Mouse (Mus musculus) left cerebral cortex, postnatal 4 days (tissue): ENCODE data around the gene Mapkapk2. TPM values are rescaled to one million over a fixed set of nuclear protein-coding genes. Genes with fewer than 3 reads are reported as not detected.

Experiments
- DNase-seq: peaks from one replicate; pipeline ENCODE4 v3.0.0-alpha.2; 2022
- intact Hi-C: fragments of 180-260 bp; cut with DNase I; formaldehyde crosslinking; loops from one replicate; pipeline ENCODE4 v1.15.1; 2025
- total RNA-seq, 2 experiments: library from RNA; stranded (reverse); gene quantifications; 2 replicates each; pipeline ENCODE4 v1.2.3; 2021

Gene Mapkapk2
- total RNA-seq, 2 experiments from 2014 or later = 32.1 to 35.4 TPM

DNA sequence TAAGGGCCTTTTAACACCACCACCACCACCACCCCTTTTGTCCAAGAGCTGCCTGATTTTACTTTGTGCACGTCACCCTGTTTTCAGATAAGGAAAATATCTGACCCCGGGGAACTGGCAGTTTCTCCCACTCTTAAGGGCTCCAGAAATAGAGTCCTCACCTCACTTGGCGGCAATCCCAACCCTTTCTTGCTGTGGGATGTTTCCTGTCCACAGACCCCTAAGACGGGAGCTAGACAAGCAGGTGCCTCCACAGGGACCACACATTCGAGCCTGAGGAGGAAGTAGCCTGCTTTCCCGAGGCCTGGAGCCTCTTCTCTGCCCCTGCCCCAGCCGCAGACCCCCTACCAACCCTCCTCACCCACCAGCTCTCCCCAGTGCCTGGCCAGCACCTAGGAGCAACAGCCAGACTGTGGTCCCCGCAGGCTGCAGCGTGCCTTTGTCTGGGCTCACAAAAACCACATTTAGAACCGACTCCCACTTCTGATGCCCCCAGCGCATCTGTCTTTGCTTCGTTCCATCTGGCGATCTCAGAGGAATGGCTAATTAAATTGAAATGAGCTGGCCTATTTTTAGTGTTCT is 18.9 kb upstream of the Mapkapk2 start:
- intact Hi-C loops = loop anchor here (5.0 kb wide), 2 partner anchors 36 to 151 kb away; partner anchors contain the start of gene Eif2d
- DNase-seq = peak; percentile 56

- peak; percentile 72 for DNase-seq
- intact Hi-C loops = loop anchor here (5.0 kb wide), 2 partner anchors 36 to 151 kb away; partner anchors contain the start of gene Eif2d
Measured at GRCm38 (mm10) chr1:131115932-131116331, 18.3 kb upstream of the Mapkapk2 start.

- no peak for DNase-seq
- intact Hi-C loops = no loop called here
Measured at GRCm38 (mm10) chr1:131112576-131112975, 14.9 kb upstream of the Mapkapk2 start.

GRCm38 (mm10) chr1:131110525-131111106 is 13.0 kb upstream of the Mapkapk2 start:
- intact Hi-C loops = no loop called here
- no peak for DNase-seq

GRCm38 (mm10) chr1:131107575-131108308 is 10.1 kb upstream of the Mapkapk2 start:
- DNase-seq = no peak
- intact Hi-C loops = no loop called here

DNA sequence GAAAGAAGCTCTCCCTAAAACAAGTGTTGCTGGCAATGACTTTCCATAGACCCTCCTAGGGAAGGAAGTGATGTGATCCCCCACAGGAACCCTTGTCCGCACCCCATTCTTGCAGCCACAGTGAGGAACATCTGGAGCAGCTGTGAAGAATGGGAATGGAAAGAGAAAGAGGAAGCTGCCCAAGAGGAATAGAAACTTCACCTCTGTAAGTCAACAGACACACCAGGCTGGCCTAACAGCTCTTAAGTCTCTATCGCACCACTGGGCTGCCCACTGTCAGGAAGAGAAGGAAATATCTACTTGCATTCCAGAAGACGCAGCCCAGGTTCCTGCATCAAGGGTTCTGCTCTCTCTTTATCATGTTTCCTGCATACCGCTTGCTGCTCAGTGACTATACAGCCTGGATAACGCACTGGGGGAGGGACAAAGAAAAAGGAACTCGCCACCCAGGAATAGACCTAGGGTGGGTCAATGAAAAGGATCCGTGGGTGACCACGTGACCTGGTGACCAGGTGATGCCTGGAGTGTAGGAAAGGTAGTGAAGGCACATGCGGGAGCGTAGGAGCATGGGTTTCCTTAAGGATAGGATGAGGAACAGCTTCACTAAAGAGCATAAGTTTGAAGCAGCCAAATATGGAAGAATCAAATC is 6.3 kb upstream of the Mapkapk2 start:
- no peak for DNase-seq
- intact Hi-C loops = no loop called here

GRCm38 (mm10) chr1:131100808-131101207 is 3.2 kb upstream of the Mapkapk2 start:
- no peak for DNase-seq
- intact Hi-C loops = no loop called here

DNA sequence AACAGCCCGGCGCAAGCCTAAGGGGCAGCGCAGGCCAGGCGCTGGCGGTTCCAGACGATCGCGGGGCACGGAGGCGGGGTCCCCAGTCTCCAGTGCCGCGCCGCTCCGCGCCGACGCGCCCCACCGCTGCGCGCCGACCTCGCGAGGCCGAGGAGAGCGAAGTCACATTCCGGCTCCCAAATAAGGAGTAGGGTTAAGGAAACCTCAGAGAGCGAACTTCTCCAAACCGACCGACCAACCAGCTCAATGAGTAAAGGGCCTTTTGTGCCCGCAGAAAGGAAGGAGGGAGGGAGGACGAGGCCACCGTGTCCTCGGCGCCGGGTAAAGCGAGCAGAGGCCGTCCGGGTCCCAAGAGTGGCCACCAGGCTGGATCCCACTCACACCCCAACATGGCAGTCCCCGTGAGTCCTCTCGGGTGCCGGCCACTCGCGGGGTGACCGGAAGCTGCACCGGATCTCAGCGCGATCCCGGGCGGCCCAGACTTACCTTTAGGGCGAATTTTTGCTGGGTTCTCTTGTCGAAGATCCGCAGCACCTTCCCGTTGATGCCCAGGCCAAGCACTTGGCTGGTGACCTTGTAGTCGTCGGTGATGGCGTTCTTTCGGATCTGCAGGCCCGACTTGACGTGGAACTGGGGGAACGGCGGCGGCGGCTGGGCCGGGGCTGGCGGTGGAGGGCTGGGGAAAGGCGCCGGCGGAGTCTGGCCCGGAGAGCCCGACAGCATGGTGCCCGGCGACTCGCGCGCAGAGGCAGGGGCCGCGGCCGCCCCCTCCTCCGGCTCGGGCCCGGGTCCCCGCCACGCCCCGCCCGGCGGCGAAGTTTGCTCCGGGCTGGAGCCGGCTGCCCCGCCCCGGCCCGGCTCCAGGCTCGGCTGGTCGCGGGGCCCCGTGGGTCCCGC is 575 bp downstream of the Mapkapk2 start:
- intact Hi-C loops = no loop called here
- peak; percentile 51 for DNase-seq

DNA sequence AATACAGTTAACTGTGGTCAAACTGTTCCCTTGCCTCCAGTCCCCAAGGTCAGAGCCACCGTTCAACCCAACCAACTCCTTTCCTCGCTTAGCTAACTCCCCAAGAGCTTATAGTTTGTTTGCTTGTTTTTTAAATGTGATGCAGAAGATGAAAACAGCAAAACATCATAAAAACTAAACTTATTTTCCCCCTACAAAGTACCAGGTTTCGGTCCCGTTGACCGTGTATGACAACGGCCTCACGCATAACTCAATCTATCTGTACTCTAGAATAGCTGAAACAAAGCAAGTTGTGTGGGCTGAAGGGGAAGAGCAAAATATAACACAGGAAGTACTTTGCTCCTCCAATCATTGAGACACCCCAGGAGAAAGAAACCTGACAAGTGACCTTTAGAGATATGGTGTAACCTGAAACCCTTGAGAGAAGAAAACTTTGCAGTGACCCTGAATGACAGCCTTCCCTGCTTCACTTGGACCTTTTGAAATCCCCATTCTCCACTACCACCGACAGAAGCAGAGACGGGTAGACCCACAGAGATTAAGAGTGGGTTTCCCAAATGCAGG is 1.4 kb downstream of the Mapkapk2 start:
- DNase-seq = no peak
- intact Hi-C loops = no loop called here

- no peak for DNase-seq
Measured at GRCm38 (mm10) chr1:131095574-131095973, 2.1 kb downstream of the Mapkapk2 start.

GRCm38 (mm10) chr1:131093889-131094288 is 3.7 kb downstream of the Mapkapk2 start:
- intact Hi-C loops = no loop called here
- no peak for DNase-seq

More at GRCm38 (mm10) chr1:131095574-131095973, 2.1 kb downstream of the Mapkapk2 start:
- intact Hi-C loops = no loop called here

DNA sequence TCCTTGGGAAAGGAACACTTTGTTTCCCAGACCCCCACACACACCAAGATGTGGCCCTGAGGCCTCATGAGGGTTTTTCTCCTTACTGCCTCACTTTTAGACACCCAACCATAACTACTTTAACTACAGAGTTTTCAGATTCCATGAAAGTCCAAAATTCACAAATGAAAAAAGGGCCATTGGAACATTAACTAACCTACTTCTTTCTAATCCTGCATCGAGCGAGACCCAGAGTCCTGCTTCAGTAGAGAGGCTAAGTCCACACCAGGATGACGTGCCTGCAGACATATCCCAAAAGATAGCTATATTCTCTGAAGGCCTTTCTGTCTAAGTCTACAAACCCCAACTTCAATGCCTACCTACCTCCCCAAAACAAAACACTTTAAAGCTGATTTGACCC is 4.8 kb downstream of the Mapkapk2 start:
- intact Hi-C loops = no loop called here
- no peak for DNase-seq

- intact Hi-C loops = no loop called here
- DNase-seq = no peak
Measured at GRCm38 (mm10) chr1:131092173-131092572, 5.5 kb downstream of the Mapkapk2 start.

- DNase-seq = no peak
- intact Hi-C loops = no loop called here
Measured at GRCm38 (mm10) chr1:131091481-131091880, 6.1 kb downstream of the Mapkapk2 start.

GRCm38 (mm10) chr1:131090877-131091276 is 6.7 kb downstream of the Mapkapk2 start:
- DNase-seq = no peak
- intact Hi-C loops = no loop called here

DNA sequence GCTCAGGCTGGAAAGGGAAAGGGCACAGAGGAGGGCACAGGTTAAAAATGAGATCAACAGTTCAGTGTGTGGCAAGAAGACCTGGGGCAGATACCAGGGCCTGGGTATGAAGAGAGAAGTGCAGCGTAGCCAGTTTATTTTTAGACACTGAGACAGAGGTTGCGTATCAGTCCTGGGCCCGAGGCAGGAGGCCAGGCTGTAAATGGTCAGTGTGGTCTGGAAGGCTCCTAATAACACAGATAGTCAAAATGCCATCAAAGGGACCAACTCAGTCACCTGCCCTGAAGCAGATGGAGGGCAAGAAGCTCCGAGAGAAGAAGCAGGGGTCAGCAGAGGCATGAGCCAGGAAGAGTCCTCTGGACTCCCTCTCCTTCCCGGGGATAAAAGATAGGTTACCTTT is 7.4 kb downstream of the Mapkapk2 start:
- intact Hi-C loops = no loop called here
- no peak for DNase-seq

- DNase-seq = no peak
- intact Hi-C loops = no loop called here
Measured at GRCm38 (mm10) chr1:131089525-131090127, 8.0 kb downstream of the Mapkapk2 start.

- intact Hi-C loops = no loop called here
- no peak for DNase-seq
Measured at GRCm38 (mm10) chr1:131088547-131088946, 9.1 kb downstream of the Mapkapk2 start.

GRCm38 (mm10) chr1:131086907-131087306 is 10.7 kb downstream of the Mapkapk2 start:
- peak; percentile 72 for DNase-seq
- intact Hi-C loops = no loop called here
